Mouse (Mus musculus): ENCODE data around the gene Ap1s3.

Ap1s3 gene

GRCm38 (mm10) chr1:79592721-79593277 lies 79.0 kb downstream of the Ap1s3 start:
- no peak for DNase-seq (ENCODE audit: low read depth, low spot score)

GRCm38 (mm10) chr1:79591091-79591490 lies 80.7 kb downstream of the Ap1s3 start:
- DNase-seq (ENCODE audit: low read depth, low spot score), result no peak

GRCm38 (mm10) chr1:79589971-79590763 lies 81.6 kb downstream of the Ap1s3 start:
- no peak for DNase-seq (ENCODE audit: low read depth, low spot score)

GRCm38 (mm10) chr1:79589424-79589823 lies 82.3 kb downstream of the Ap1s3 start:
- DNase-seq (ENCODE audit: low read depth, low spot score), result no peak

- peak; percentile 34 for DNase-seq (ENCODE audit: low read depth, low spot score)
These were observed 90.6 kb downstream of the Ap1s3 start for GRCm38 (mm10) chr1:79581136-79581679.

GRCm38 (mm10) chr1:79577357-79577756 lies 94.4 kb downstream of the Ap1s3 start:
- DNase-seq (ENCODE audit: low read depth, low spot score), result no peak

GRCm38 (mm10) chr1:79571912-79572311 lies 99.9 kb downstream of the Ap1s3 start:
- no peak for DNase-seq (ENCODE audit: low read depth, low spot score)

- no peak for DNase-seq (ENCODE audit: low read depth, low spot score)
These were observed 100.6 kb downstream of the Ap1s3 start for GRCm38 (mm10) chr1:79571126-79571525.

- DNase-seq (ENCODE audit: low read depth, low spot score), result no peak
These were observed 110.6 kb downstream of the Ap1s3 start for GRCm38 (mm10) chr1:79561186-79561585.
